Mouse (Mus musculus): ENCODE data around the gene Unc5c.

Unc5c gene

DNA sequence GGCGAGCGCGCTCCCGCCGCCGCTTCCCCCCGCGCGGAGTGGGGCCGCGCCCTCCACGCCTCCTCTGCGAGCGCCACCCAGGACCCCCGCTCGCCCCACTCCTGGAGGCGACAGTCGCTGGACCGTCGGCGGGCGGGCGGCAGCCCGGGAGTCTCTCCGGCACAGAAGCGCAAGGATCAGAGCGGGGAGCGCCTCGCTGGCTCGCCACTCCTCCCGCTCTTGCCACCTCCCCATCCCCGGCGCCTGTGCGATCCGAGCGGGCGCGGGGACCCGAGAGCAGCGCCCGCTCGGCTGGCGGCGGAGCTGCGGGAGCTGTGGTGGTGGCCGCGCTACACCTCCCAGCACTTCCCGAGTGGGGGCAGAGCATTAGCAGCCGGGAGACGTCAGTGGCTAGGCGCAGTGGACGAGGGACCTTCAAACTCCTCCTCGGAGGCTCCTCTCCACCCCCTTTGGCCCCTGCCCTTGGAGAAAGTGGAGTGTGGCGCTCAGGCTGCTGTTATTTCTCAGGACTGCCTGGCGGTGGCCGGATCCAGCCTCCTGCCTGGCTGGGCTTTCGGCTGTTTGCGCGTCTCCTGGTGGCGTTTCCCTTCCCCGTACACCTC is at the start of gene Unc5c:
Gene Unc5c (plus strand): TSS at position 113 of the 602 bp plus-strand sequence.
- DNase-seq (ENCODE audit: low spot score): peak; percentile 93

- DNase-seq (ENCODE audit: low spot score): no peak
Measured at GRCm38 (mm10) chr3:141457475-141457874, 7.5 kb upstream of the Unc5c start.

DNA sequence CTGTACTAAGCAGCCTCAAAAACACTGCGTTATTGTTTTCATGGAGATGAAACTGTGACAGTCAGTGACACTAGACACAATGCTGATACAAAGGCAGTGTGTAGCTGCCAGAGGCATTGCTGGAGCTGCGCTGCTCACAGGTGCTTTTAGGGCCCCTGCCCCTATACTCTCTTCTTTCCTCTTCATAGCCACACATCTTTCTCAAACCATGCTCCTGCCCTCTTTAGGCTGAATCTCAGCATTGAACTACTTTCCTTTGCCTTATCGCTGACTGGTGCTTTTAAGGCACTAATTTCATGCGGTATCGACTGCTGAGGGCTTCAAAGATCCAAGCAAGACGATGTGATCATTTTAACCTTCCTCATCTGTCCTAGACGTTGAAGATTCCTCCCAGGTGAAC is 2.5 kb upstream of the Unc5c start:
- DNase-seq (ENCODE audit: low spot score): no peak

- peak; percentile 89 for DNase-seq (ENCODE audit: low spot score)
Measured at GRCm38 (mm10) chr3:141464691-141465103, 319 bp upstream of the Unc5c start.

- DNase-seq (ENCODE audit: low spot score): peak; percentile 65
Measured at GRCm38 (mm10) chr3:141466061-141466460, 1.0 kb downstream of the Unc5c start.

- peak; percentile 44 for DNase-seq (ENCODE audit: low spot score)
Measured at GRCm38 (mm10) chr3:141466727-141467335, 1.8 kb downstream of the Unc5c start.

DNA sequence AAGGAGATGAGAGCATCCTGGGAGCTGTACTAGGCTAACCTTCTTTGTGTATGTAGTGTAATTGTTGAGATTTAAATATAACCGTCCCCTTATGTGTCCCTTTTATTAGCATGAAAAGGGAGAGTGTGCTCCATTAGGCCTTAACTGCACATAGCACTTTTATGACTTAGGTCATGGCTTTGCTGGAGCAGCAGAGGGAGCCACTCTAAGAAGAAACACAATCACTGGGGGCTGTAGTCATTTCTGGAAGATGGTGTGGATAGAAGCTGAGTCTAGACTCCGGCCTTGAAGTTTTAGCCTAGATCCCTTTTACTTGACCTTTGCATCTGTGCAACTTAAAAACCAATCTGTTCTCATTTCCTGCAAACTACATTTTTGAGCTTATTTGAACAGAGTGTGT is 4.3 kb downstream of the Unc5c start:
- DNase-seq (ENCODE audit: low spot score): peak; percentile 50

DNA sequence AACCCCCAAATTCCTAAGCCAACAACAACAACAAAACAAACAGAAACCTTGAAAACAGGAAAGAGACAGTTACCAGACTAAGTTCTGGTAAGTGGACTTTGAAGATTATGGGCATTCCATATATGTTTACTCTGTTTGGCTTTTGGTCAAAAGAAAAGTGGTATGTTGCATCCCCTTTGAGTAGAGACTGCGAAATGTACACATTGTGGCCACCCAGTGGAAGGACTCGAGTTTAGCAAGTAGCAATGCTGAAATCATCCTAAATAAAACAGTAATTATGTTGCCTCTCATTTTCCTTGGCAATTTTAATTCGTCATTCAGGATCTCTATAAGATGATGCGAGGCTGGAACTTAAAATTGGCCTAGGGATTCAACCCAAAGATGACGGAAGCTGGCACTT is 8.2 kb downstream of the Unc5c start:
- no peak for DNase-seq (ENCODE audit: low spot score)

DNA sequence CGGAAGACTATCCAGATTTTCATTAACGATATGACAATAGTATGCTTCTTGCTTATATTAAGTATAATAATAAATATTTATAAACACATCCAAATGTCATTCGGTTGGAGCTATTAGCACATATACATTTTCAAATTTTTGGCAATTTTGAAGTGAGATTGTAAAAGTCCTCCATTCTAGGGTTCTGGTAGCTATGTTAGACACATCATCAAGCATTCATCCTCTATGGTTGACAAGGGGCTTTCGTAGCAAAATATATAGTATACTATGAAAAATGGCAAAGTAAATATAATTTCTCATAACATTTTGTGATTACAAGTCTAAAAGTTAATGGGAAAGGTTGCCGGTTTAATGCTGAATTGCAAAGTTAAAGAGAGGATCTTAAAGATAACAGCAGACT is 10.4 kb downstream of the Unc5c start:
- no peak for DNase-seq (ENCODE audit: low spot score)

GRCm38 (mm10) chr3:141475919-141476318 is 10.9 kb downstream of the Unc5c start:
- DNase-seq (ENCODE audit: low spot score): no peak

GRCm38 (mm10) chr3:141476670-141477069 is 11.7 kb downstream of the Unc5c start:
- peak; percentile 49 for DNase-seq (ENCODE audit: low spot score)

DNA sequence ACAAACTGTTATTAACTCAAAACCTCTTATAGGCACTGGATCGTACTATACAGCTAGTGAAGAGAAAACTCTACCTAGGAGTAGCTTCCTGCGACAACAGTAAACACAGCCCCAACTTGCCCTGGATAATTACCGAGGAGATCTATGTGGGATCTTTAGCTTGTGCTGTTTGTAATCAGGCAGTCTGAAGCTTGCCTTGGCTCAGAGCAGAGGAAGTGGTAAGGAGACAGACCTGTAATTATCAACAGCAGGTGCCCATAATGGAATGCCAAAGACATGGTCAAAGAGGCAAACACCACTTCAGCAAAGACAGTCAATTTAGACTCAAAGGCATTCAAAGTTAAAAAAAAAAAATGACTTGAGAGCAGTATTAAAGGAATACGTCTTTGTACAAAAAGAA is 17.4 kb downstream of the Unc5c start:
- no peak for DNase-seq (ENCODE audit: low spot score)

DNA sequence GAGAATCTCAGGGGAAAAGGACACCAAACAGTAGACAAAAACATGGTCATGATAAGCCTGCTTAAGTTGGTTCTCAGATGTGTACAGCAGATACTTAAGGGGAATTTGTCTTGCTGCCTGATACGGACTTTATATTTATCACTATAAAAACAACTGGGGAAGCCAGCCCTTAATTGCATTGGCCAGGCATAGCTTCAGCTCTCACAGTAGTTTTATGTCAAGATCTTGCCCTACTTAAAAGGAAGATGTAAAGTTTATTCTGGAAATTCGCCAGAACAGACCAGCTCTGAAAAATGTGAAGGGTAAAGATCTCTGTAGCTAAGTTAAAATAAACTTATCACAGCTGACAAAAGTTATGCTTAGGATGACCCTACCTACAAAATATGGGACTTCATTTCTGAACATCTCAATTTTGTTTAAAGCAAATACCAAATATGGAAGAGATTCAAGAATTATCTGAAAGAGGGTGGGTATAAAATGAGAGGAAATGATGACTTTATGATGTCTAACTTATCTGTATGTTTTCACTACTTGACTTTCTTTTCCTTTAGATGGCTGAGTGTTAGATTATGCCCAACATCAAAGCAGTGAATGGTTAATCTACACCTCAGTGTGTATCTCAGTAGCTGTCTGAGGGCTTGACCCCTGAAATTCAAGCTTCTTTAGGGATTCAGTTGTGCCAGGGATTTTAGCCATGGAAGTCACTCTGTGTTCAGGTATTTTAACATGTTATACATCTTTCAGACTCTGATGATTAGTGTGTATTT is 18.8 kb downstream of the Unc5c start:
- no peak for DNase-seq (ENCODE audit: low spot score)

DNA sequence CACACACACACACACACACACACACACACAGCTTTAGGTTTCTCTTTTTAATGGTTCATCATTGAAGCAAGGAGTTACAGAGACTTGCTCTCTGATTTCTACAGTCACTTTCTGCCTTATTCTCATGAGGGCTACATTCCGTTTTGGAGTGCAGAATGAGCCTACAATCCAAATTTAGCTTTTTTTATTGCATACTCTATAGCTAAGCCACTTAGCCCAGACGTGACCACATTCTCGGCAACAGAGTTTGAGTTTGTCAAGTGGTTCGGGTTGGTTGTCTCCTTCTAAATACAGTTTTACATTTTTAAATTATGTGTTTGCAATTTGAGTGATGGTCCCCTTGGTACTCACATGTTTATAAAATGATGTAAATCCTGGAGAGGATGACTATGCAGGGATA is 20.2 kb downstream of the Unc5c start:
- DNase-seq (ENCODE audit: low spot score): no peak

GRCm38 (mm10) chr3:141490647-141491046 is 25.6 kb downstream of the Unc5c start:
- DNase-seq (ENCODE audit: low spot score): no peak

DNA sequence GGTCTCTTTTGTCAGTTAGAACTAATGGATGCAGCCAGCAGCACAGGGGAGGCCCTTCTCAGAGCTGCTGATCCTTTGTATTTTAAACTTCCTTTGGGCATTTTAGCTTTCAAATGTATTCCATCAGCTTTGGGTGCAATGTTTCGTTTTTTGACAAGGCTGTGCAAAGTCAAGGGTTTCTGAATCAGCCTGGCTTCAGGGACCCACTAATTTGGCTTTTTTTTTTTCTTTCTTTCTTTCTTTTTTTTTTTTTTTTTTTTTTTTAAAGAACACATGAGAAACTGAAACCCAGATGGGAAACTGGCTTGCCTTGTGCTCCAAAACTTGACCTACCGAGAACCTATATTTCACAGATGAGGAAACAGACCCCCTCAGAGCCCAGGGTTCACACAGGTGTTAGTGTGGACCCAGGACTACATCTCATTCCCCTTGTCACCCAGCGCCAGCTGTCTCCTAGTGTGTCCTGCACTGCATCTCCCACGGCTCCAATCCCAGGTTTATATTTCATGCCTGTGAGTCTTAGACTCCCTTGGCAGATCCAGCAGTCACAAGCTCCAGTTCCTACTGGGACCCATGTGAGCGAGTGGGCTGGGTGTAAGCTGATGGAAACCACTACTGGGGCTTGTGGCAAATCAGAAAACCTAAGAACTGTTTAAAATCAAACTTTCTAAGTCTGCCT is 26.4 kb downstream of the Unc5c start:
- DNase-seq (ENCODE audit: low spot score): peak; percentile 64

GRCm38 (mm10) chr3:141491951-141492310 is 26.9 kb downstream of the Unc5c start:
- no peak for DNase-seq (ENCODE audit: low spot score)

GRCm38 (mm10) chr3:141493000-141493399 is 28.0 kb downstream of the Unc5c start:
- DNase-seq (ENCODE audit: low spot score): peak; percentile 33

GRCm38 (mm10) chr3:141498348-141499056 is 33.5 kb downstream of the Unc5c start:
- peak; percentile 21 for DNase-seq (ENCODE audit: low spot score)

- DNase-seq (ENCODE audit: low spot score): peak; percentile 48
Measured at GRCm38 (mm10) chr3:141501845-141502505, 37.0 kb downstream of the Unc5c start.

- no peak for DNase-seq (ENCODE audit: low spot score)
Measured at GRCm38 (mm10) chr3:141503331-141503730, 38.3 kb downstream of the Unc5c start.

DNA sequence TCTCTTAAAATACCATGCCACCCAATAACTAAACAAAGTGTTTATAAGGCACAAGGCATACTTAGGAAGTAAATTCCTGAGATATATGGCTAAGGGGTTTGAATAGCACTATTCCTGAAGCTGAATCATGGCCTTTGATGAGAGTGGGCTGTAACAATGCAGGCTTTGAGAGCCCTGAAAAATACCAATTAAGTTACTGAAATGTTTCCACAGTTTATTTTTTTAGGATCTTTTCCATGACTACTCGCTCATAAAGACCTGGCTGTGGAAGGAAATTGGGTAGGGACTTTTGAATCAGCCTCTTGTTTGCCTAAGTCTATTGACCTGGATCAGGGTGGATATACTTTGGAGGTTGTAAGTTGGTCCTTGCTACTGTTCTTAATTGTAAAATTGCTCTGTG is 44.8 kb downstream of the Unc5c start:
- no peak for DNase-seq (ENCODE audit: low spot score)

Data from MN1 (cell line).